ENCODE assay signal across 12 mouse cellular contexts in the genomic region with DNA sequence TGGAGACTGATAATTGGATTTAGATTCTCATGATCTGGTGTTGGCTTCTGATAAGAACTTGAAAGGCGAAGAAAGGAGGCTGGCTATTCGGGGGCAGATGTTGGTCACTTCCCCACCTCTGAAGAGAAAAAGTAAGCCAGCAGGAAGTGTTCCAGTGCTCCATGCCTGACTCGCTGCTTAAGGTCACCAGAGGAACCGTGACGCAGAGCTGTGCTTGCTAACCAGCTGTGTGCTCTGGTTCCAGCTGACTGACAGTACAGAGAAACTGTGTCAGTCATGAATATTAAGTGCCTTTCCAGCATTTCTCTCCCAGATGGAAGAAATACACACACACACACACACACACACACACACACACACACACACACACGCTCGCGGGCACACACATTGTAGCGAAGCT.
A peak's percentile ranks its signal among the peaks of the same experiment; 100 is the strongest.
DNase-seq lines count a peak whose midpoint lies in the region; ATAC-seq lines count a peak whose summit lies in the region.
"Had no signal": no experiment of that assay in that cellular context is flagged by ENCODE, and none has a peak within 500 bp of the region (broad histone marks: within the 10 kb centered on the region; RNA-seq: fewer than 3 reads in every experiment).

No protein-coding gene starts in this region.

- H3K4me3 ChIP-seq in embryonic facial prominence, embryonic 11.5 days (ENCODE audit: low read depth, low read length): no peak overlapping the region
- H3K4me3 ChIP-seq in embryonic facial prominence, embryonic 10.5 days: no peak overlapping the region
- no peak overlapping the region for H3K4me3 ChIP-seq in kidney, embryonic 15.5 days (replicated peaks)

- no peaks in the 10 kb centered on the region for H3K36me3 ChIP-seq in embryonic facial prominence, embryonic 11.5 days (replicated peaks; ENCODE audit: control insufficient read depth, insufficient read depth, low read depth, low read length)
- no peaks in the 10 kb centered on the region for H3K36me3 ChIP-seq in embryonic facial prominence, embryonic 10.5 days (replicated peaks)
- no peaks in the 10 kb centered on the region for H3K36me3 ChIP-seq in kidney, embryonic 15.5 days

- DNase-seq in embryonic facial prominence, embryonic 11.5 days (ENCODE audit: low spot score): peak; percentile 45
- DNase-seq in embryonic facial prominence, embryonic 10.5 days (ENCODE audit: low spot score): no peak
- peak; percentile 36 for DNase-seq in MN1 (ENCODE audit: low spot score)
- peak; percentile 69 for DNase-seq in mesoderm, embryonic 11.5 days (ENCODE audit: low read depth, low spot score)
- DNase-seq in gastrocnemius, adult 8-10 months (ENCODE audit: low spot score in 2 of 2): no peak
- no peak for DNase-seq in layer of hippocampus, adult 8-10 months (ENCODE audit: low spot score in 2 of 2)
- DNase-seq: adrenal gland, adult 2 months; cerebellum, adult 2 months; gastrocnemius, postnatal 36 days; thymus, postnatal 36 days had no signal

- no peak overlapping the region for H3K4me2 ChIP-seq in embryonic facial prominence, embryonic 11.5 days (ENCODE audit: low read depth, low read length)
- no peak overlapping the region for H3K4me2 ChIP-seq in kidney, embryonic 15.5 days

- H3K27me3 ChIP-seq in embryonic facial prominence, embryonic 11.5 days (ENCODE audit: control insufficient read depth, insufficient read depth, low read length): no peaks in the 10 kb centered on the region
- H3K27me3 ChIP-seq in embryonic facial prominence, embryonic 10.5 days (replicated peaks; ENCODE audit: low read depth, poor library complexity, severe bottlenecking): no peaks in the 10 kb centered on the region
- no peaks in the 10 kb centered on the region for H3K27me3 ChIP-seq in kidney, embryonic 15.5 days

- no peak for ATAC-seq in embryonic facial prominence, embryonic 11.5 days (replicated peaks; ENCODE audit: insufficient number of reproducible peaks, low FRiP score, low TSS enrichment, low read depth)
- peak; percentile 79 for ATAC-seq in kidney, embryonic 15.5 days (replicated peaks; ENCODE audit: low FRiP score)
- ATAC-seq in CD4-positive, CD25-positive, alpha-beta regulatory T cell, adult 4 months: no peak

- no peaks in the 10 kb centered on the region for H3K9me3 ChIP-seq in embryonic facial prominence, embryonic 11.5 days (replicated peaks; ENCODE audit: control insufficient read depth, low read length)
- H3K9me3 ChIP-seq in embryonic facial prominence, embryonic 10.5 days: no peaks in the 10 kb centered on the region
- H3K9me3 ChIP-seq in kidney, embryonic 15.5 days (replicated peaks): no peaks in the 10 kb centered on the region

- 51% methylated on average over 9 of the region's 9 CpGs for whole genome bisulfite sequencing in embryonic facial prominence, embryonic 11.5 days
- WGBS in embryonic facial prominence, embryonic 10.5 days: 62% methylated on average over 9 of the region's 9 CpGs
- WGBS in kidney, embryonic 15.5 days: 44% methylated on average over 9 of the region's 9 CpGs

- no peak overlapping the region for H3K9ac ChIP-seq in embryonic facial prominence, embryonic 11.5 days (replicated peaks; ENCODE audit: low read length)
- H3K9ac ChIP-seq in kidney, embryonic 15.5 days: no peak overlapping the region

- H3K27ac ChIP-seq in embryonic facial prominence, embryonic 11.5 days (replicated peaks; ENCODE audit: low read depth, low read length): no peak overlapping the region
- no peak overlapping the region for H3K27ac ChIP-seq in embryonic facial prominence, embryonic 10.5 days (replicated peaks)
- no peak overlapping the region for H3K27ac ChIP-seq in kidney, embryonic 15.5 days

- H3K4me1 ChIP-seq in embryonic facial prominence, embryonic 11.5 days (ENCODE audit: control insufficient read depth, insufficient read depth, low read length): no peaks in the 10 kb centered on the region; the same call in 1 of the 2 replicates
- H3K4me1 ChIP-seq in embryonic facial prominence, embryonic 10.5 days: peaks cover 16% of the 10 kb centered on the region
- H3K4me1 ChIP-seq in kidney, embryonic 15.5 days: peaks cover 15% of the 10 kb centered on the region

Comparison
In these comparisons a context has a peak if more than half of its experiments do, and no peak if none do; other contexts are left out.
1. DNase-seq: peak in embryonic facial prominence, embryonic 11.5 days (single experiment), MN1 (single experiment) and mesoderm, embryonic 11.5 days (single experiment); none in embryonic facial prominence, embryonic 10.5 days (single experiment), gastrocnemius, adult 8-10 months (0 of 2) and layer of hippocampus, adult 8-10 months (0 of 2).